In the genomic region with DNA sequence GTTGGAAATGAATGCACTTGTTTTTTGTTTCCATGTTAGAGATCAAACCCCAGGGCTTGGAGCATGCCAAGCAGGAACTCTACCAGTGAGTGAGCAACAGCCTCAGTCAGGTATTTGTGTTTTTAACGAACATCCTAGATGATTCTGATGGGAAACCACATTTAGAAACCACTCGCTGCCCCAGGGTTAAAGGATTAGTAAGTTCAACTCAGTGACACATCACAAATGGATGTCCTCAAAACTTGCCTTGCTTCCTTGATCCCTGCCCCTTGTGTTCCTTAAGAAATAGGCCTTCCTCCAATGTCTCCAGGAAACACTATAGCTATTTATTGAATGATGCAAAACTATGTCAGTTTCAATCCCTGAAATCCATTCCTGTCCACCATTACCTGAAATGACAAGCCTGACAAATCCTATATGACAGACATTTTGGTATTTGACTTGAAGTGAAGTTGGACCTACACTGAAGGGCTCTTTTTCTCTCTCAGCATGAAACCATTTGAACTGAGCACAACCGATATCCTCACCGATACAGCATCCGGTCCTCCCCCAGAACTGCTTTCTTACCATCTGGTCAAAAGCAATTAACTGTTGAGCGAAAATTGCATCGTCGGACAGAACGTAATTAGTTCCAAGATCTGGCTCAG, we compare ENCODE assay signal across 8 mouse cellular contexts. TPM values are rescaled to one million over a fixed set of nuclear protein-coding genes. Genes with fewer than 3 reads are reported as not detected.
DNase-seq lines count a peak whose midpoint lies in the region; ATAC-seq and TF ChIP-seq lines count a peak whose summit lies in the region.

No protein-coding gene starts in this region.

- H3ac ChIP-seq in myocyte (ENCODE audit: control insufficient read depth, insufficient read length): peak overlapping the region; percentile 58

- H3K79me2 ChIP-seq in myocyte (ENCODE audit: control insufficient read depth, insufficient read depth): peaks cover 34% of the 10 kb centered on the region

- TF ChIP-seq CTCF in cortical plate, adult 2 months (IDR thresholded peaks at IDR 0.05; ENCODE audit: extremely low read depth, insufficient read depth, low read length): no peak

- H3K27me3 ChIP-seq in hindbrain, embryonic 16.5 days (replicated peaks; ENCODE audit: control insufficient read depth, insufficient read depth, low read length): no peaks in the 10 kb centered on the region
- H3K27me3 ChIP-seq in myocyte (ENCODE audit: control insufficient read depth, insufficient read depth, insufficient read length): no peaks in the 10 kb centered on the region

- peak overlapping the region; percentile 70 for H3K4me2 ChIP-seq in hindbrain, embryonic 16.5 days (ENCODE audit: low read length)
- peak overlapping the region; percentile 85 for H3K4me2 ChIP-seq in myocyte (ENCODE audit: low read depth)

- 20% methylated on average over 9 of the region's 9 CpGs for WGBS in hindbrain, embryonic 16.5 days

- H3K4me3 ChIP-seq in cortical plate, adult 2 months (ENCODE audit: insufficient read depth, low read length): peak overlapping the region; percentile 61
- H3K4me3 ChIP-seq in hindbrain, embryonic 16.5 days (ENCODE audit: low read length): peak overlapping the region; percentile 96
- peak overlapping the region; percentile 80 for H3K4me3 ChIP-seq in myocyte

- no peak for TF ChIP-seq POLR2A in cortical plate, adult 2 months (IDR thresholded peaks at IDR 0.05; ENCODE audit: extremely low read depth, insufficient read depth, low read length)
- TF ChIP-seq POLR2A in myocyte (IDR thresholded peaks at IDR 0.05; ENCODE audit: insufficient read length, low read depth): no peak

- H3K4me1 ChIP-seq in cortical plate, adult 2 months (ENCODE audit: control insufficient read depth, insufficient read depth, low read length): peaks cover 1% of the 10 kb centered on the region; the same call in 1 of the 2 replicates
- peaks cover 14% of the 10 kb centered on the region for H3K4me1 ChIP-seq in hindbrain, embryonic 16.5 days (ENCODE audit: control insufficient read depth, insufficient read depth, low read depth, low read length)

- no peak for ATAC-seq in hindbrain, embryonic 16.5 days

- peak overlapping the region; percentile 96 for H3K9ac ChIP-seq in hindbrain, embryonic 16.5 days (ENCODE audit: low read depth, low read length)

- H3K9me3 ChIP-seq in hindbrain, embryonic 16.5 days (ENCODE audit: control insufficient read depth, low read length): no peaks in the 10 kb centered on the region

- H3K27ac ChIP-seq in cortical plate, adult 2 months (ENCODE audit: insufficient read depth, low read length): no peak overlapping the region
- H3K27ac ChIP-seq in hindbrain, embryonic 16.5 days (ENCODE audit: low read depth, low read length): no peak overlapping the region

- 0 out of 2 replicates have a peak, but pooled peaks cover 3% of the 10 kb centered on the region for H3K36me3 ChIP-seq in hindbrain, embryonic 16.5 days (ENCODE audit: control insufficient read depth, insufficient read depth, low read length)
- peaks cover 4% of the 10 kb centered on the region for H3K36me3 ChIP-seq in myocyte (ENCODE audit: control insufficient read depth, insufficient read depth)

- intact Hi-C loops in left cerebral cortex, postnatal 25 days (cut with DNase I): loop anchor here (1.0 kb wide), 1 partner anchor 58 kb away; no protein-coding TSS in a partner anchor
- intact Hi-C loops in left cerebral cortex, postnatal 4 days (cut with DNase I): no loop called here

- peak; percentile 47 for DNase-seq in kidney, postnatal 14 days
- DNase-seq in kidney, adult 18-20 months: no peak
- no peak for DNase-seq in left cerebral cortex, postnatal 25 days (ENCODE audit: low spot score in 2 of 2)
- no peak for DNase-seq in left cerebral cortex, postnatal 4 days
- no peak for DNase-seq in cerebellum, postnatal 10 days

TF ChIP-seq in myocyte, 11 proteins besides CTCF, POLR2A, EP300 and RAD21:
- TF ChIP-seq MYOG (IDR thresholded peaks at IDR 0.05; ENCODE audit: control insufficient read depth in 1 of 3, insufficient read depth in 1 of 3, insufficient read length in 2 of 3, low read depth in 2 of 3) (no peak), POLR2AphosphoS2 (IDR thresholded peaks at IDR 0.05; ENCODE audit: insufficient read length, low read depth) (peak; percentile 7)

RNA-seq across cellular contexts. Expression of a gene that starts 18.8 kb away (rescaled TPM):
- polyA plus RNA-seq in cortical plate, adult 2 months (2012; rRNA removed): 126 and 134 TPM in 2 replicates
- 53.7 and 56.1 TPM in 2 replicates for polyA plus RNA-seq in hindbrain, embryonic 16.5 days (2015; fragmentation: Nextera tagmentation; extraction: Ambion mirVana)
- polyA plus RNA-seq in myocyte (2012; fragmentation: generic; extraction: Trizol): 47.6 TPM
- total RNA-seq in left cerebral cortex, postnatal 25 days (2021): 100 to 1,000 TPM; 106 to 109 TPM
- 10 to 100 TPM; 64.8 to 72.7 TPM for total RNA-seq in left cerebral cortex, postnatal 4 days (2021)

RNA-seq across cellular contexts. Expression of a gene that starts 27.2 kb away (rescaled TPM):
- polyA plus RNA-seq in cortical plate, adult 2 months (2012; rRNA removed): 23.5 and 27.4 TPM in 2 replicates
- polyA plus RNA-seq in hindbrain, embryonic 16.5 days (2015; fragmentation: Nextera tagmentation; extraction: Ambion mirVana): 44.4 and 48.9 TPM in 2 replicates
- 46.3 TPM for polyA plus RNA-seq in myocyte (2012; fragmentation: generic; extraction: Trizol)
- total RNA-seq in left cerebral cortex, postnatal 25 days (2021): 10 to 100 TPM; 19.5 to 23.7 TPM
- total RNA-seq in left cerebral cortex, postnatal 4 days (2021): 10 to 100 TPM; 28.3 to 28.7 TPM

RNA-seq across cellular contexts. Expression of a gene that starts 32.5 kb away (rescaled TPM):
- polyA plus RNA-seq in cortical plate, adult 2 months (2012; rRNA removed): 133 and 137 TPM in 2 replicates
- 254 and 268 TPM in 2 replicates for polyA plus RNA-seq in hindbrain, embryonic 16.5 days (2015; fragmentation: Nextera tagmentation; extraction: Ambion mirVana)
- polyA plus RNA-seq in myocyte (2012; fragmentation: generic; extraction: Trizol): 129 TPM
- total RNA-seq in left cerebral cortex, postnatal 25 days (2021): 100 to 1,000 TPM; 101 to 113 TPM
- 100 to 1,000 TPM; 123 to 130 TPM for total RNA-seq in left cerebral cortex, postnatal 4 days (2021)

RNA-seq across cellular contexts. Expression of a gene that starts 34.5 kb away (rescaled TPM):
- polyA plus RNA-seq in cortical plate, adult 2 months (2012; rRNA removed): not detected in 2 replicates
- polyA plus RNA-seq in hindbrain, embryonic 16.5 days (2015; fragmentation: Nextera tagmentation; extraction: Ambion mirVana): not detected in 2 replicates
- polyA plus RNA-seq in myocyte (2012; fragmentation: generic; extraction: Trizol): not detected
- total RNA-seq in left cerebral cortex, postnatal 25 days (2021): not detected
- not detected for total RNA-seq in left cerebral cortex, postnatal 4 days (2021)

RNA-seq across cellular contexts. Expression of a gene that starts 44.1 kb away (rescaled TPM):
- not detected in 2 replicates for polyA plus RNA-seq in cortical plate, adult 2 months (2012; rRNA removed)
- polyA plus RNA-seq in hindbrain, embryonic 16.5 days (2015; fragmentation: Nextera tagmentation; extraction: Ambion mirVana): not detected in 2 replicates
- polyA plus RNA-seq in myocyte (2012; fragmentation: generic; extraction: Trizol): not detected
- total RNA-seq in left cerebral cortex, postnatal 25 days (2021): not detected
- not detected for total RNA-seq in left cerebral cortex, postnatal 4 days (2021)
